Mouse (Mus musculus): ENCODE measurements around the gene Cdca8.

Gene Cdca8

GRCm38 (mm10) chr4:124936613-124937471 lies 2.3 kb downstream of the Cdca8 start, which contains the start of gene 9930104L06Rik:
Gene 9930104L06Rik, plus strand, starts transcription at chr4:124937048.
- no peaks in the 10 kb centered on the region for H3K27me3 ChIP-seq (ENCODE audit: control insufficient read depth, insufficient read depth, low read length, poor library complexity, severe bottlenecking)
- 0 out of 2 replicates have a peak, but pooled peaks cover 3% of the 10 kb centered on the region for H3K36me3 ChIP-seq (ENCODE audit: control insufficient read depth, insufficient read depth, low read length, poor library complexity, severe bottlenecking)
- DNase-seq (ENCODE audit: low read depth, low spot score), result peak; percentile 97

- H3K36me3 ChIP-seq (ENCODE audit: control insufficient read depth, insufficient read depth, low read length, poor library complexity, severe bottlenecking), result no peaks in the 10 kb centered on the region
- no peaks in the 10 kb centered on the region for H3K27me3 ChIP-seq (ENCODE audit: control insufficient read depth, insufficient read depth, low read length, poor library complexity, severe bottlenecking)
- DNase-seq (ENCODE audit: low read depth, low spot score), result no peak
These were observed 11.0 kb downstream of the Cdca8 start for GRCm38 (mm10) chr4:124928102-124928501.

GRCm38 (mm10) chr4:124905971-124906822 lies 32.9 kb downstream of the Cdca8 start:
- Histone ChIP-seq H3K27me3 (ENCODE audit: control insufficient read depth, insufficient read depth, low read length, poor library complexity, severe bottlenecking) (no peaks in the 10 kb centered on the region), H3K36me3 (ENCODE audit: control insufficient read depth, insufficient read depth, low read length, poor library complexity, severe bottlenecking) (no peaks in the 10 kb centered on the region)
- no peak for DNase-seq (ENCODE audit: low read depth, low spot score)

- DNase-seq (ENCODE audit: low read depth, low spot score), result peak; percentile 25
- Histone ChIP-seq H3K36me3 (ENCODE audit: control insufficient read depth, insufficient read depth, low read length, poor library complexity, severe bottlenecking) (no peaks in the 10 kb centered on the region), H3K27me3 (ENCODE audit: control insufficient read depth, insufficient read depth, low read length, poor library complexity, severe bottlenecking) (no peaks in the 10 kb centered on the region)
These were observed 33.7 kb downstream of the Cdca8 start for GRCm38 (mm10) chr4:124905417-124905816.

- Histone ChIP-seq H3K36me3 (ENCODE audit: control insufficient read depth, insufficient read depth, low read length, poor library complexity, severe bottlenecking) (no peaks in the 10 kb centered on the region), H3K27me3 (ENCODE audit: control insufficient read depth, insufficient read depth, low read length, poor library complexity, severe bottlenecking) (no peaks in the 10 kb centered on the region; the same call in 1 of the 2 replicates)
- no peak for DNase-seq (ENCODE audit: low read depth, low spot score)
These were observed 39.2 kb downstream of the Cdca8 start for GRCm38 (mm10) chr4:124899906-124900305.

- no peaks in the 10 kb centered on the region; the same call in 1 of the 2 replicates for H3K27me3 ChIP-seq (ENCODE audit: control insufficient read depth, insufficient read depth, low read length, poor library complexity, severe bottlenecking)
- DNase-seq (ENCODE audit: low read depth, low spot score), result no peak
- no peaks in the 10 kb centered on the region for H3K36me3 ChIP-seq (ENCODE audit: control insufficient read depth, insufficient read depth, low read length, poor library complexity, severe bottlenecking)
These were observed 40.7 kb downstream of the Cdca8 start for GRCm38 (mm10) chr4:124898428-124898827.

GRCm38 (mm10) chr4:124894508-124895428 lies 44.3 kb downstream of the Cdca8 start:
- H3K36me3 ChIP-seq (ENCODE audit: control insufficient read depth, insufficient read depth, low read length, poor library complexity, severe bottlenecking), result no peaks in the 10 kb centered on the region
- DNase-seq (ENCODE audit: low read depth, low spot score), result no peak
- H3K27me3 ChIP-seq (ENCODE audit: control insufficient read depth, insufficient read depth, low read length, poor library complexity, severe bottlenecking), result no peaks in the 10 kb centered on the region; the same call in 1 of the 2 replicates

GRCm38 (mm10) chr4:124893769-124894168 lies 45.3 kb downstream of the Cdca8 start:
- Histone ChIP-seq H3K27me3 (ENCODE audit: control insufficient read depth, insufficient read depth, low read length, poor library complexity, severe bottlenecking) (no peaks in the 10 kb centered on the region; the same call in 1 of the 2 replicates), H3K36me3 (ENCODE audit: control insufficient read depth, insufficient read depth, low read length, poor library complexity, severe bottlenecking) (no peaks in the 10 kb centered on the region)
- no peak for DNase-seq (ENCODE audit: low read depth, low spot score)

GRCm38 (mm10) chr4:124890831-124891230 lies 48.3 kb downstream of the Cdca8 start:
- no peaks in the 10 kb centered on the region for H3K36me3 ChIP-seq (ENCODE audit: control insufficient read depth, insufficient read depth, low read length, poor library complexity, severe bottlenecking)
- H3K27me3 ChIP-seq (ENCODE audit: control insufficient read depth, insufficient read depth, low read length, poor library complexity, severe bottlenecking), result no peaks in the 10 kb centered on the region; the same call in 1 of the 2 replicates
- DNase-seq (ENCODE audit: low read depth, low spot score), result no peak

GRCm38 (mm10) chr4:124889935-124890334 lies 49.2 kb downstream of the Cdca8 start:
- H3K27me3 ChIP-seq (ENCODE audit: control insufficient read depth, insufficient read depth, low read length, poor library complexity, severe bottlenecking), result no peaks in the 10 kb centered on the region
- no peaks in the 10 kb centered on the region for H3K36me3 ChIP-seq (ENCODE audit: control insufficient read depth, insufficient read depth, low read length, poor library complexity, severe bottlenecking)
- DNase-seq (ENCODE audit: low read depth, low spot score), result no peak

GRCm38 (mm10) chr4:124888702-124889101 lies 50.4 kb downstream of the Cdca8 start:
- H3K36me3 ChIP-seq (ENCODE audit: control insufficient read depth, insufficient read depth, low read length, poor library complexity, severe bottlenecking), result no peaks in the 10 kb centered on the region
- no peaks in the 10 kb centered on the region for H3K27me3 ChIP-seq (ENCODE audit: control insufficient read depth, insufficient read depth, low read length, poor library complexity, severe bottlenecking)
- no peak for DNase-seq (ENCODE audit: low read depth, low spot score)

- no peaks in the 10 kb centered on the region; the same call in 1 of the 2 replicates for H3K27me3 ChIP-seq (ENCODE audit: control insufficient read depth, insufficient read depth, low read length, poor library complexity, severe bottlenecking)
- H3K36me3 ChIP-seq (ENCODE audit: control insufficient read depth, insufficient read depth, low read length, poor library complexity, severe bottlenecking), result no peaks in the 10 kb centered on the region
- no peak for DNase-seq (ENCODE audit: low read depth, low spot score)
These were observed 56.9 kb downstream of the Cdca8 start for GRCm38 (mm10) chr4:124882151-124882729.

- Histone ChIP-seq H3K27me3 (ENCODE audit: control insufficient read depth, insufficient read depth, low read length, poor library complexity, severe bottlenecking) (no peaks in the 10 kb centered on the region; the same call in 1 of the 2 replicates), H3K36me3 (ENCODE audit: control insufficient read depth, insufficient read depth, low read length, poor library complexity, severe bottlenecking) (no peaks in the 10 kb centered on the region)
- no peak for DNase-seq (ENCODE audit: low read depth, low spot score)
These were observed 57.7 kb downstream of the Cdca8 start for GRCm38 (mm10) chr4:124881341-124881908.
